Mouse (Mus musculus) spleen, adult 2 months (tissue): ENCODE data around the gene Rps6kb2. TPM values are rescaled to one million over a fixed set of nuclear protein-coding genes. Genes with fewer than 3 reads are reported as not detected.
A peak's percentile ranks its signal among the peaks of the same experiment; 100 is the strongest.

Source experiments
- DNase-seq, 2 experiments: peaks; one replicate each; pipeline versions ENCODE4 v3.0.0 to v3.0.0-alpha.2; 2012 to 2021; ENCODE audit warnings: low spot score in 2 of 2, low read depth in 1 of 2
- H3K27ac ChIP-seq: fragments of 200-500 bp; 2 replicates; pipeline ENCODE4 v1.5.1; 2012; ENCODE audit warnings: low read length, inconsistent platforms; ENCODE audit not compliant: insufficient read depth
- H3K27me3 ChIP-seq: fragments of 200-500 bp; 2 replicates; pipeline ENCODE4 v1.6.1; 2012; ENCODE audit warnings: mild to moderate bottlenecking, moderate library complexity, low read length, inconsistent platforms; ENCODE audit not compliant: control insufficient read depth, insufficient read depth
- H3K36me3 ChIP-seq: fragments of 200-500 bp; 2 replicates; pipeline ENCODE4 v1.6.1; 2012; ENCODE audit warnings: mild to moderate bottlenecking, low read length, inconsistent platforms; ENCODE audit not compliant: control insufficient read depth, insufficient read depth
- H3K4me1 ChIP-seq: fragments of 200-500 bp; 2 replicates; pipeline ENCODE4 v1.6.1; 2011; ENCODE audit warnings: inconsistent platforms; ENCODE audit not compliant: control insufficient read depth, insufficient read depth, insufficient read length
- H3K4me3 ChIP-seq: fragments of 200-500 bp; 2 replicates; pipeline ENCODE4 v1.5.1; 2011; ENCODE audit warnings: mild to moderate bottlenecking, inconsistent platforms; ENCODE audit not compliant: insufficient read depth, insufficient read length; ENCODE audit errors: extremely low read depth
- CTCF ChIP-seq: fragments of 200-500 bp; IDR thresholded peaks from 2 replicates; pipeline ENCODE4 v1.5.1; 2011; ENCODE audit warnings: mild to moderate bottlenecking, inconsistent platforms; ENCODE audit not compliant: insufficient read depth, insufficient read length, insufficient replicate concordance; ENCODE audit errors: extremely low read depth
- POLR2A ChIP-seq: fragments of 200-500 bp; IDR thresholded peaks from 2 replicates; pipeline ENCODE4 v1.6.1; 2011; ENCODE audit warnings: low read depth, low read length, inconsistent platforms
- WGBS: fragments of 180-500 bp; shearing (Covaris S2); methylation state at CpG from one replicate; pipeline ENCODE4 v1.1.7; 2018; 5-methylcytosine and 5-hydroxymethylcytosine counted together
- polyA plus RNA-seq: library from polyadenylated mRNA; depleted of rRNA; stranded (reverse); fragments of >200 nt; gene quantifications from 2 replicates; pipeline ENCODE4 v1.2.3, GENCODE M21; 2012; rRNA removed

Gene Rps6kb2
- polyA plus RNA-seq, result 40.7 and 51.5 TPM in 2 replicates

GRCm38 (mm10) chr19:4162646-4163542, at the start of gene Rps6kb2:
Rps6kb2 (minus strand) TSS chr19:4163354.
- H3K4me3 ChIP-seq, result peak within 1 kb of the TSS; percentile 74
- TF ChIP-seq POLR2A (peak; percentile 13; the same call in 1 of the 2 replicates), CTCF (no peak)
- DNase-seq, result peak; percentile 86 to 94
- H3K27ac ChIP-seq, result peak within 1 kb of the TSS; percentile 34; the same call in 1 of the 2 replicates
- WGBS, result 8% methylated on average over 42 of the region's 42 CpGs
- peaks cover 4% of the 10 kb centered on the region; the same call in 1 of the 2 replicates for H3K4me1 ChIP-seq
- peaks cover 7% of the 10 kb centered on the region for H3K36me3 ChIP-seq
- no peaks in the 10 kb centered on the region for H3K27me3 ChIP-seq

- H3K4me3 ChIP-seq, result no peak overlapping the region
- no peak for TF ChIP-seq CTCF
- TF ChIP-seq POLR2A, result no peak
- no peak for DNase-seq
- no peaks in the 10 kb centered on the region for H3K27me3 ChIP-seq
- WGBS, result 85% methylated on average over 4 of the region's 4 CpGs
- peaks cover 32% of the 10 kb centered on the region for H3K4me1 ChIP-seq
- no peak overlapping the region for H3K27ac ChIP-seq
- H3K36me3 ChIP-seq, result peaks cover 2% of the 10 kb centered on the region; the same call in 1 of the 2 replicates
Observed at GRCm38 (mm10) chr19:4211891-4212588, 48.9 kb upstream of the Rps6kb2 start.

- 81% methylated on average over 5 of the region's 5 CpGs for WGBS
- DNase-seq, result no peak
- H3K27ac ChIP-seq, result 0 out of 2 replicates have a peak overlapping the region, but pooled peaks have one; percentile 4
- no peak overlapping the region for H3K4me3 ChIP-seq
- no peak for TF ChIP-seq CTCF
- no peaks in the 10 kb centered on the region for H3K27me3 ChIP-seq
- no peaks in the 10 kb centered on the region for H3K36me3 ChIP-seq
- H3K4me1 ChIP-seq, result peaks cover 23% of the 10 kb centered on the region
Observed at GRCm38 (mm10) chr19:4208563-4208962, 45.4 kb upstream of the Rps6kb2 start.

- peaks cover 25% of the 10 kb centered on the region for H3K4me1 ChIP-seq
- H3K36me3 ChIP-seq, result no peaks in the 10 kb centered on the region
- peak in 1 of 2 experiments; percentile 62 for DNase-seq
- 7% methylated on average over 2 of the region's 2 CpGs for WGBS
- no peak overlapping the region for H3K4me3 ChIP-seq
- TF ChIP-seq POLR2A, result no peak
- peak; percentile 97 for TF ChIP-seq CTCF
- no peaks in the 10 kb centered on the region for H3K27me3 ChIP-seq
- H3K27ac ChIP-seq, result no peak overlapping the region
Observed at GRCm38 (mm10) chr19:4206971-4207370, 43.8 kb upstream of the Rps6kb2 start.

GRCm38 (mm10) chr19:4204889-4205288, 41.7 kb upstream of the Rps6kb2 start:
- peak overlapping the region; percentile 27; the same call in 1 of the 2 replicates for H3K4me3 ChIP-seq
- H3K27me3 ChIP-seq, result no peaks in the 10 kb centered on the region
- H3K27ac ChIP-seq, result peak overlapping the region; percentile 88
- peaks cover 38% of the 10 kb centered on the region for H3K4me1 ChIP-seq
- 55% methylated on average over 4 of the region's 4 CpGs for WGBS
- H3K36me3 ChIP-seq, result no peaks in the 10 kb centered on the region; the same call in 1 of the 2 replicates
- no peak for DNase-seq
- TF ChIP-seq CTCF, result no peak
- TF ChIP-seq POLR2A, result no peak

- Histone ChIP-seq H3K4me3 (peak overlapping the region; percentile 27; the same call in 1 of the 2 replicates), H3K4me1 (peaks cover 35% of the 10 kb centered on the region), H3K27ac (peak overlapping the region; percentile 88), H3K36me3 (no peaks in the 10 kb centered on the region; the same call in 1 of the 2 replicates), H3K27me3 (no peaks in the 10 kb centered on the region)
- WGBS, result 7% methylated on average over 13 of the region's 13 CpGs
- TF ChIP-seq POLR2A, result peak; percentile 65
- TF ChIP-seq CTCF, result no peak
- peak in 1 of 2 experiments; percentile 61 for DNase-seq
Observed at GRCm38 (mm10) chr19:4203604-4204326, 40.6 kb upstream of the Rps6kb2 start.
